Comparison of ENCODE assay signal across 24 mouse cellular contexts in the genomic region with DNA sequence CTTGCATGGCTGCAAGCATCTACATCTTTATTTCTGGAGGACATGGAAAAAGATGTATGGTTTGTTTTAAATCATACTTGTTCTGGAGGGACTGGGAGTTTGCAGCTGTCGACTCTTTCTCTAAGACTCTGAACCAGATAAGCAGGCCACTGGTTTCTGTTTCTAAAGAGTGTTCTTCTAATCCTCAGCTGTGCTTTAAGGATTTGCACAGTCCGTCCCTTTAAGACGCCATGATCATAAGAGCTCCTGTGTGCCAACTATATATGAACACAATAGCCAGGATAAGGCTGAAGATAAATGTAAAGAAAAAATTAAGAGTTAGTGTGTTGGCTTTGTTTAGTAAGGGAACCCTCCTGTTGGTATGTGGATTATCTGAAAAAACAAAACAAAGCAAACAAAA. TPM values are rescaled to one million over a fixed set of nuclear protein-coding genes. Genes with fewer than 3 reads are reported as not detected.
"Had no signal": no experiment of that assay in that cellular context is flagged by ENCODE, and none has a peak within 500 bp of the region (broad histone marks: within the 10 kb centered on the region; RNA-seq: fewer than 3 reads in every experiment).

No protein-coding gene starts in this region.

- DNase-seq: lung, adult 18-20 months; lung, embryonic 14.5 days; lung, postnatal 10 days; lung, postnatal 4 days; midbrain, embryonic 14.5 days; right cerebral cortex, adult 18-20 months; right cerebral cortex, postnatal 25 days; right cerebral cortex, postnatal 4 days; spleen, adult 18-20 months; thymus, adult 2 months; thymus, postnatal 36 days had no signal

- H3K4me1 ChIP-seq: midbrain, embryonic 12.5 days; neural tube, embryonic 13.5 days; neural tube, embryonic 15.5 days; stomach, embryonic 15.5 days had no signal

- H3K27me3 ChIP-seq: midbrain, embryonic 12.5 days; neural tube, embryonic 13.5 days; neural tube, embryonic 15.5 days; stomach, embryonic 15.5 days had no signal

- H3K9me3 ChIP-seq: midbrain, embryonic 10.5 days; midbrain, embryonic 12.5 days; neural tube, embryonic 13.5 days; neural tube, embryonic 15.5 days; stomach, embryonic 15.5 days had no signal

- H3K36me3 ChIP-seq: midbrain, embryonic 10.5 days; midbrain, embryonic 12.5 days; neural tube, embryonic 13.5 days; neural tube, embryonic 15.5 days; stomach, embryonic 15.5 days had no signal

- ATAC-seq: midbrain, embryonic 16.5 days had no signal

- H3K4me3 ChIP-seq: midbrain, embryonic 10.5 days; midbrain, embryonic 12.5 days; myocyte; neural tube, embryonic 13.5 days; neural tube, embryonic 15.5 days; stomach, embryonic 15.5 days had no signal

- H3K27ac ChIP-seq: liver, embryonic 14.5 days; midbrain, embryonic 10.5 days; midbrain, embryonic 12.5 days; neural tube, embryonic 13.5 days; neural tube, embryonic 15.5 days; stomach, embryonic 15.5 days; stomach, postnatal 0 days had no signal

RNA-seq across cellular contexts. Expression of gene Chrm5, which starts 36.2 kb away (rescaled TPM):
- polyA plus RNA-seq: liver, embryonic 14.5 days; liver, embryonic 16.5 days; lung, embryonic 14.5 days; midbrain, embryonic 10.5 days; myocyte; neural tube, embryonic 11.5 days; small intestine, adult 2 months; stomach, embryonic 15.5 days; stomach, postnatal 0 days; testis, adult 2 months; thymus, adult 2 months had no signal
